ENCODE assay signal across 23 mouse cellular contexts in genomic region chr15:102023888-102024287, GRCm38 (mm10). TPM values are rescaled to one million over a fixed set of nuclear protein-coding genes. Genes with fewer than 3 reads are reported as not detected.
DNase-seq lines count a peak whose midpoint lies in the region; ATAC-seq lines count a peak whose summit lies in the region.
"Had no signal": no experiment of that assay in that cellular context is flagged by ENCODE, and none has a peak within 500 bp of the region (broad histone marks: within the 10 kb centered on the region; RNA-seq: fewer than 3 reads in every experiment).

No protein-coding gene starts in this region.

- WGBS in heart, embryonic 11.5 days (ENCODE audit: insufficient replicate concordance) = 54% methylated on average over 8 of the region's 8 CpGs
- WGBS in kidney, embryonic 14.5 days = 58% methylated on average over 8 of the region's 8 CpGs
- 31% methylated on average over 8 of the region's 8 CpGs for WGBS in lung, embryonic 16.5 days
- WGBS in forebrain, embryonic 14.5 days = 72% methylated on average over 8 of the region's 8 CpGs

- H3K4me2 ChIP-seq in heart, embryonic 11.5 days = no peak overlapping the region
- no peak overlapping the region for H3K4me2 ChIP-seq in kidney, embryonic 14.5 days (replicated peaks; ENCODE audit: low read depth, low read length)
- H3K4me2 ChIP-seq in lung, embryonic 16.5 days (ENCODE audit: low read depth, low read length) = no peak overlapping the region
- no peak overlapping the region for H3K4me2 ChIP-seq in forebrain, embryonic 14.5 days (ENCODE audit: low read length)
- H3K4me2 ChIP-seq: hindbrain, embryonic 15.5 days; limb, embryonic 13.5 days; liver, embryonic 13.5 days; midbrain, embryonic 11.5 days had no signal

- H3K27me3 ChIP-seq in heart, embryonic 11.5 days (ENCODE audit: control insufficient read depth, insufficient read depth, low read length) = peaks cover 11% of the 10 kb centered on the region
- H3K27me3 ChIP-seq in kidney, embryonic 14.5 days (ENCODE audit: control insufficient read depth, insufficient read depth, low read length) = peaks cover 20% of the 10 kb centered on the region
- H3K27me3 ChIP-seq in lung, embryonic 16.5 days (ENCODE audit: control insufficient read depth, insufficient read depth, low read depth, low read length) = peaks cover 2% of the 10 kb centered on the region; the same call in 1 of the 2 replicates
- peaks cover 34% of the 10 kb centered on the region for H3K27me3 ChIP-seq in forebrain, embryonic 14.5 days (replicated peaks; ENCODE audit: control insufficient read depth, insufficient read depth, low read length)
- H3K27me3 ChIP-seq: Patski had no signal

- no peaks in the 10 kb centered on the region for H3K9me3 ChIP-seq in heart, embryonic 11.5 days (replicated peaks; ENCODE audit: control insufficient read depth, low read length)
- H3K9me3 ChIP-seq in kidney, embryonic 14.5 days (ENCODE audit: control insufficient read depth, low read length) = no peaks in the 10 kb centered on the region; the same call in 1 of the 2 replicates
- H3K9me3 ChIP-seq in lung, embryonic 16.5 days (ENCODE audit: control insufficient read depth, low read length) = no peaks in the 10 kb centered on the region
- H3K9me3 ChIP-seq in forebrain, embryonic 14.5 days (replicated peaks; ENCODE audit: control insufficient read depth, low read length) = no peaks in the 10 kb centered on the region
- H3K9me3 ChIP-seq: hindbrain, embryonic 15.5 days; limb, embryonic 13.5 days; liver, embryonic 13.5 days had no signal

- no peak for DNase-seq in heart, postnatal 4 days
- DNase-seq in kidney, adult 8-10 months = no peak
- DNase-seq in lung, postnatal 14 days = no peak
- DNase-seq in forebrain, embryonic 14.5 days (ENCODE audit: low spot score) = no peak
- DNase-seq in left cerebral cortex, adult 18-20 months (ENCODE audit: low spot score in 2 of 2) = no peak
- DNase-seq: adrenal gland, postnatal 10 days; cerebellum, adult 9-10 months; gastrocnemius, postnatal 36 days; liver, embryonic 13.5 days; retina, postnatal 1 day; thymus, adult 2 months had no signal

- peaks cover 16% of the 10 kb centered on the region for H3K4me1 ChIP-seq in heart, embryonic 11.5 days (ENCODE audit: control insufficient read depth, insufficient read depth, low read length)
- peaks cover 19% of the 10 kb centered on the region; the same call in 1 of the 2 replicates for H3K4me1 ChIP-seq in kidney, embryonic 14.5 days (ENCODE audit: control insufficient read depth, insufficient read depth, low read length)
- H3K4me1 ChIP-seq in lung, embryonic 16.5 days (replicated peaks; ENCODE audit: control insufficient read depth, insufficient read depth, low read length) = peaks cover 25% of the 10 kb centered on the region
- H3K4me1 ChIP-seq in forebrain, embryonic 14.5 days (ENCODE audit: control insufficient read depth, insufficient read depth, low read length) = peaks cover 2% of the 10 kb centered on the region; the same call in 1 of the 2 replicates

- H3K27ac ChIP-seq in heart, embryonic 11.5 days (ENCODE audit: low read depth, low read length) = no peak overlapping the region
- peak overlapping the region; percentile 84 for H3K27ac ChIP-seq in kidney, embryonic 14.5 days (ENCODE audit: low read depth, low read length)
- peak overlapping the region; percentile 90 for H3K27ac ChIP-seq in lung, embryonic 16.5 days (ENCODE audit: low read length)
- H3K27ac ChIP-seq in forebrain, embryonic 14.5 days (ENCODE audit: low read depth, low read length) = no peak overlapping the region
- H3K27ac ChIP-seq: hindbrain, embryonic 15.5 days; limb, embryonic 13.5 days; liver, embryonic 13.5 days had no signal

- no peaks in the 10 kb centered on the region; the same call in 1 of the 2 replicates for H3K36me3 ChIP-seq in heart, embryonic 11.5 days (ENCODE audit: control insufficient read depth, insufficient read depth, low read length)
- H3K36me3 ChIP-seq in kidney, embryonic 14.5 days (ENCODE audit: control insufficient read depth, insufficient read depth, low read length) = no peaks in the 10 kb centered on the region
- H3K36me3 ChIP-seq in lung, embryonic 16.5 days (ENCODE audit: control insufficient read depth, insufficient read depth, low read length) = no peaks in the 10 kb centered on the region
- no peaks in the 10 kb centered on the region for H3K36me3 ChIP-seq in forebrain, embryonic 14.5 days (ENCODE audit: control insufficient read depth, insufficient read depth, low read length)
- H3K36me3 ChIP-seq: hindbrain, embryonic 15.5 days; limb, embryonic 13.5 days; liver, embryonic 13.5 days had no signal

- H3K9ac ChIP-seq in heart, embryonic 11.5 days (ENCODE audit: low read depth, low read length) = 0 out of 2 replicates have a peak overlapping the region, but pooled peaks have one; percentile 10
- H3K9ac ChIP-seq in kidney, embryonic 14.5 days (ENCODE audit: low read depth, low read length) = no peak overlapping the region
- H3K9ac ChIP-seq in lung, embryonic 16.5 days (ENCODE audit: low read length) = no peak overlapping the region
- no peak overlapping the region for H3K9ac ChIP-seq in forebrain, embryonic 14.5 days (ENCODE audit: low read length)
- H3K9ac ChIP-seq: hindbrain, embryonic 15.5 days; limb, embryonic 13.5 days; liver, embryonic 13.5 days had no signal

- ATAC-seq in heart, embryonic 11.5 days (replicated peaks; ENCODE audit: insufficient number of reproducible peaks, low FRiP score, low TSS enrichment) = no peak
- no peak for ATAC-seq in kidney, embryonic 14.5 days (ENCODE audit: low FRiP score, low TSS enrichment)
- ATAC-seq in lung, embryonic 16.5 days (ENCODE audit: low read depth) = no peak; the same call in 1 of the 2 replicates
- ATAC-seq in forebrain, embryonic 14.5 days = no peak
- ATAC-seq: CD4-positive, CD25-positive, alpha-beta regulatory T cell, adult 4 months; forebrain, embryonic 16.5 days; intestine, embryonic 16.5 days; Patski had no signal

- no peak overlapping the region for H3K4me3 ChIP-seq in heart, embryonic 11.5 days (ENCODE audit: low read depth, low read length)
- no peak overlapping the region for H3K4me3 ChIP-seq in kidney, embryonic 14.5 days (ENCODE audit: low read length)
- H3K4me3 ChIP-seq in lung, embryonic 16.5 days (ENCODE audit: low read length) = no peak overlapping the region
- no peak overlapping the region for H3K4me3 ChIP-seq in forebrain, embryonic 14.5 days (ENCODE audit: low read depth, low read length)
- H3K4me3 ChIP-seq: hindbrain, embryonic 15.5 days; limb, embryonic 13.5 days; liver, embryonic 13.5 days had no signal

RNA-seq across cellular contexts. Expression of gene Krt18, which starts 4.1 kb away (rescaled TPM):
- 39.3 and 41.9 TPM in 2 replicates for polyA plus RNA-seq in heart, embryonic 11.5 days (2014; fragmentation: Nextera tagmentation; extraction: Ambion mirVana)
- total RNA-seq in heart, postnatal 4 days (2021) = 10 to 100 TPM; 14.9 to 15.4 TPM
- 140 and 164 TPM in 2 replicates for polyA plus RNA-seq in kidney, embryonic 14.5 days (2014; fragmentation: Nextera tagmentation; extraction: Ambion mirVana)
- polyA plus RNA-seq in lung, embryonic 16.5 days (2015; fragmentation: Nextera tagmentation; extraction: Ambion mirVana) = 263 and 293 TPM in 2 replicates
- 5.6 and 7.1 TPM in 2 replicates for polyA plus RNA-seq in forebrain, embryonic 14.5 days (2014; fragmentation: Nextera tagmentation; extraction: Ambion mirVana)
- total RNA-seq in left cerebral cortex, adult 18-20 months (2021) = under 1 TPM in 1 of 2 experiments, not detected in 1; 0.26 TPM

RNA-seq across cellular contexts. Expression of gene Krt8, which starts 19.6 kb away (rescaled TPM):
- 30.4 and 36.8 TPM in 2 replicates for polyA plus RNA-seq in heart, embryonic 11.5 days (2014; fragmentation: Nextera tagmentation; extraction: Ambion mirVana)
- 1 to 10 TPM; 6.2 to 6.4 TPM for total RNA-seq in heart, postnatal 4 days (2021)
- polyA plus RNA-seq in kidney, embryonic 14.5 days (2014; fragmentation: Nextera tagmentation; extraction: Ambion mirVana) = 179 and 184 TPM in 2 replicates
- 402 and 445 TPM in 2 replicates for polyA plus RNA-seq in lung, embryonic 16.5 days (2015; fragmentation: Nextera tagmentation; extraction: Ambion mirVana)
- 2.7 and 3.7 TPM in 2 replicates for polyA plus RNA-seq in forebrain, embryonic 14.5 days (2014; fragmentation: Nextera tagmentation; extraction: Ambion mirVana)
- not detected for total RNA-seq in left cerebral cortex, adult 18-20 months (2021)
- total RNA-seq: common myeloid progenitor, adult 5-6 weeks; left cerebral cortex, postnatal 10 days had no signal

RNA-seq across cellular contexts. Expression of gene Eif4b, which starts 49.7 kb away (rescaled TPM):
- 71.6 and 83.5 TPM in 2 replicates for polyA plus RNA-seq in heart, embryonic 11.5 days (2014; fragmentation: Nextera tagmentation; extraction: Ambion mirVana)
- 100 to 1,000 TPM; 142 to 145 TPM for total RNA-seq in heart, postnatal 4 days (2021)
- 85.1 and 139 TPM in 2 replicates for polyA plus RNA-seq in kidney, embryonic 14.5 days (2014; fragmentation: Nextera tagmentation; extraction: Ambion mirVana)
- 122 and 123 TPM in 2 replicates for polyA plus RNA-seq in lung, embryonic 16.5 days (2015; fragmentation: Nextera tagmentation; extraction: Ambion mirVana)
- polyA plus RNA-seq in forebrain, embryonic 14.5 days (2014; fragmentation: Nextera tagmentation; extraction: Ambion mirVana) = 99.3 and 100 TPM in 2 replicates
- 100 to 1,000 TPM; 173 to 179 TPM for total RNA-seq in left cerebral cortex, adult 18-20 months (2021)

Comparison
In these comparisons a context has a peak if more than half of its experiments do, and no peak if none do; other contexts are left out.
1. H3K27ac ChIP-seq: peak in kidney, embryonic 14.5 days (single experiment) and lung, embryonic 16.5 days (single experiment); none in heart, embryonic 11.5 days (single experiment) and forebrain, embryonic 14.5 days (single experiment).